Mouse (Mus musculus): ENCODE results near the gene Stxbp4. TPM values are rescaled to one million over a fixed set of nuclear protein-coding genes. Genes with fewer than 3 reads are reported as not detected.

Gene Stxbp4
- polyA plus RNA-seq, 1 experiment: 0.44 TPM

DNA sequence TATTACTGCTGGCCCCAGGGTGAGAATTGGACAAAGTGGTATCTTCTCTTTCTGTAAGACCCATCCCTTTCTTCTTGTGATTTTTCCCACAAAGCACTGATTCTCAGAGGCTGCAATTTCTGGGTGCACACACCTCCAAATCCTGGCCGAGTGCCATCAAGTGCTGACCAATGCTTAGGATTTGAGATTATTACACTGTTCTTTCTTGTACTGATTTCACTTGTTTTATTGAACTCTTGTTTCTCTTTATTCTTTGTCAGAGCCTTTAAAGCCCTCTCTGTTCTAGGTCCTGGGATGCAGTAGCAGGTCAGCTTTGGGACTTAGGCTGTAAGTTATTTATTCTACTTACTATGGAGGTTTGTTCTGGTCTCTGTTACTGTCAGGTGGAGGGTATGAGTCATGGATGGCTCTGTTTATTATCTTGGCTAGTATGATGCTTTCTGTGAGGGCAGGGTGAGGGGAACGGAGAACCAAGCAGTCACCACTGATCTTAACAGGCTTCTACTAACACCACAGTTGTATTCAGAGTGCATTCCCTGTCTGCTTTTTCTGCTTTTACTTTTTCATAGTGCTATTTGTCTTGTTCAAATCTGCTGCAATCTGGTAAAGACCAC, 67.1 kb downstream of the Stxbp4 start:
- H3K27me3 ChIP-seq (ENCODE audit: control insufficient read depth, insufficient read depth, low read length): no peaks in the 10 kb centered on the region
- WGBS: 62% methylated on average over 2 of the region's 2 CpGs
- H3K4me3 ChIP-seq (ENCODE audit: low read depth, low read length): no peak overlapping the region
- H3K27ac ChIP-seq (ENCODE audit: insufficient read depth, low read depth, low read length): no peak overlapping the region
- TF ChIP-seq CTCF (IDR thresholded peaks at IDR 0.05; ENCODE audit: extremely low read depth, insufficient read length, insufficient replicate concordance, low read depth, low read length) (no peak), POLR2A (IDR thresholded peaks at IDR 0.05; ENCODE audit: low read depth, low read length) (no peak)
- H3K36me3 ChIP-seq (ENCODE audit: control insufficient read depth, insufficient read depth, low read length): no peaks in the 10 kb centered on the region
- peaks cover 3% of the 10 kb centered on the region for H3K4me1 ChIP-seq (ENCODE audit: control insufficient read depth, insufficient read depth, insufficient read length, low read length)

DNA sequence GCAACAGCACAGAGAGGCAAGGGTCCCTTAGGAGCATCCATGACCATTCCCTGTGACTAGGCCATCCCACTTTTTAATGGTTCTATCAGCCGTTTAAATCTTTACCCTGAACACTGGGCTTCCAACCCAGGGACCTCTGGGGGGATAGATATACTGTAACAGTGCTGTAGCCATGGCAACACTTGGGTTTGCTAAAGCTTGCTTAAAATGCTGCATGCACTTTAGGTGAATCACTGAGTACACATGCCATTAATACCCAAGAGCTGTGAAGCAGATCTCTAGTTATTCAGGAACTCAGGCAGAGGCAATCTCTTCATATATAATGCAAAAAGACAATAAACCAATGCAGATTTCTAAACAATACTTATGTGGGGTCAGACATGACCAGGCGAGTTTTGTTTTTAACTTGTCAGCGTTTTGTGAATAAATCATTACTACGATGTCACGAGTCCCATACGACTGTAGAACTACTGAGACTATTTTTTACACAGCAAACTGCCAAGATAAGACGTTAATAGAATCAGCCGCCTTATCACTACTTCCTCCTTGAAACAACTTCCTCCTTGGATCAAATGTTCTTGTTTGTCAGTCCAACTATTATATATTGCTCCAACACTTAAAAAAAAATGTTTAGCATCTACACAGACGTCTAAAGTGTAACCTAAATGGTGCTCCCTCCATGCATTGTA, 79.4 kb downstream of the Stxbp4 start:
- 12% methylated on average over 9 of the region's 9 CpGs for WGBS
- no peaks in the 10 kb centered on the region for H3K27me3 ChIP-seq (ENCODE audit: control insufficient read depth, insufficient read depth, low read length)
- no peaks in the 10 kb centered on the region for H3K36me3 ChIP-seq (ENCODE audit: control insufficient read depth, insufficient read depth, low read length)
- H3K4me1 ChIP-seq (ENCODE audit: control insufficient read depth, insufficient read depth, insufficient read length, low read length): peaks cover 2% of the 10 kb centered on the region; the same call in 1 of the 2 replicates
- no peak overlapping the region for H3K4me3 ChIP-seq (ENCODE audit: low read depth, low read length)
- TF ChIP-seq POLR2A (IDR thresholded peaks at IDR 0.05; ENCODE audit: low read depth, low read length): no peak
- TF ChIP-seq CTCF (IDR thresholded peaks at IDR 0.05; ENCODE audit: extremely low read depth, insufficient read length, insufficient replicate concordance, low read depth, low read length): no peak
- no peak overlapping the region for H3K27ac ChIP-seq (ENCODE audit: insufficient read depth, low read depth, low read length)

DNA sequence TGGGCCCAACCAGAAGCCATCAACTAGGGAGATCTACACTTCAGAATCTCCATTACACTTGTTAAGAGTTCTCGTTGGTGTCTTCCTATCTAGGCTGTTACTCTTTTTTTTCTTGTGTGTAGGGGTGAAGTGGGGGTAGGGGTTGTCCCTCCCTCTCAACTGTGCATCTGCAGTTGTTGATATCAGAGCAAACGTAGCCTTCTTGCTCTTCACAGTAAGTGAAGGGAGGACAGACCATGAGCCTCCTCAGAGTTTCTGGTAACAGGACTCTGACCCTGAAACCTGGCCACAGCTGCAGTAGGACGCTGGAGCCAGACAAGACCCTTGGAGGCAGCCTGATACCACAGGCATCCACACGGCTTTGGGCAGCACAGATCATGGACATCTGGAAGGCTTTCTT, 81.4 kb downstream of the Stxbp4 start:
- TF ChIP-seq CTCF (IDR thresholded peaks at IDR 0.05; ENCODE audit: extremely low read depth, insufficient read length, insufficient replicate concordance, low read depth, low read length): no peak
- TF ChIP-seq POLR2A (IDR thresholded peaks at IDR 0.05; ENCODE audit: low read depth, low read length): no peak
- WGBS: 80% methylated on average over 4 of the region's 4 CpGs

DNA sequence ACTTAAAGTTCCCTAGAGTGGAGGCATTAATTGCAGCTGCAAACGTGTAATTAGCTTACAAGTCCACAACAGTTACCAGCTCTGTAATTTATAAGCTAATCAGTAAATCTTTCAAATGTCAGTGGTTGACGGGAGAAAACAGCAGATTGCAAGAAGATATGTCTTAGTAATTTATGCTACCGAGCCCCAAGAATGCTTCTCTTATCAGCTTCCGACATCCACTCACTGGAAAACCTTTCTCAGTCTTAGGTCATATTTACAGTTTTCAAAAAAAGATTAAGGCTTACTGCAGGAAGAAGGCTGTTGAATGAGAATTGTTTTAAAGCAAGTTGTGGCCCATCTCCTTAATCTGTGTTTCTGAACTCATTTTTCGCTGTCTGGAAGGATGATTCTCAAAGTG, 83.9 kb downstream of the Stxbp4 start:
- H3K27me3 ChIP-seq (ENCODE audit: control insufficient read depth, insufficient read depth, low read length): no peaks in the 10 kb centered on the region
- H3K36me3 ChIP-seq (ENCODE audit: control insufficient read depth, insufficient read depth, low read length): no peaks in the 10 kb centered on the region
- WGBS: 64% methylated on average over 5 of the region's 5 CpGs
- no peak for TF ChIP-seq POLR2A (IDR thresholded peaks at IDR 0.05; ENCODE audit: low read depth, low read length)
- no peak for TF ChIP-seq CTCF (IDR thresholded peaks at IDR 0.05; ENCODE audit: extremely low read depth, insufficient read length, insufficient replicate concordance, low read depth, low read length)
- peaks cover 2% of the 10 kb centered on the region; the same call in 1 of the 2 replicates for H3K4me1 ChIP-seq (ENCODE audit: control insufficient read depth, insufficient read depth, insufficient read length, low read length)
- no peak overlapping the region for H3K4me3 ChIP-seq (ENCODE audit: low read depth, low read length)
- no peak overlapping the region for H3K27ac ChIP-seq (ENCODE audit: insufficient read depth, low read depth, low read length)

More for the DNA sequence above, 81.4 kb downstream of the Stxbp4 start:
- Histone ChIP-seq H3K27me3 (ENCODE audit: control insufficient read depth, insufficient read depth, low read length) (no peaks in the 10 kb centered on the region), H3K27ac (ENCODE audit: insufficient read depth, low read depth, low read length) (no peak overlapping the region), H3K4me3 (ENCODE audit: low read depth, low read length) (no peak overlapping the region), H3K4me1 (ENCODE audit: control insufficient read depth, insufficient read depth, insufficient read length, low read length) (peaks cover 2% of the 10 kb centered on the region; the same call in 1 of the 2 replicates), H3K36me3 (ENCODE audit: control insufficient read depth, insufficient read depth, low read length) (no peaks in the 10 kb centered on the region)

DNA sequence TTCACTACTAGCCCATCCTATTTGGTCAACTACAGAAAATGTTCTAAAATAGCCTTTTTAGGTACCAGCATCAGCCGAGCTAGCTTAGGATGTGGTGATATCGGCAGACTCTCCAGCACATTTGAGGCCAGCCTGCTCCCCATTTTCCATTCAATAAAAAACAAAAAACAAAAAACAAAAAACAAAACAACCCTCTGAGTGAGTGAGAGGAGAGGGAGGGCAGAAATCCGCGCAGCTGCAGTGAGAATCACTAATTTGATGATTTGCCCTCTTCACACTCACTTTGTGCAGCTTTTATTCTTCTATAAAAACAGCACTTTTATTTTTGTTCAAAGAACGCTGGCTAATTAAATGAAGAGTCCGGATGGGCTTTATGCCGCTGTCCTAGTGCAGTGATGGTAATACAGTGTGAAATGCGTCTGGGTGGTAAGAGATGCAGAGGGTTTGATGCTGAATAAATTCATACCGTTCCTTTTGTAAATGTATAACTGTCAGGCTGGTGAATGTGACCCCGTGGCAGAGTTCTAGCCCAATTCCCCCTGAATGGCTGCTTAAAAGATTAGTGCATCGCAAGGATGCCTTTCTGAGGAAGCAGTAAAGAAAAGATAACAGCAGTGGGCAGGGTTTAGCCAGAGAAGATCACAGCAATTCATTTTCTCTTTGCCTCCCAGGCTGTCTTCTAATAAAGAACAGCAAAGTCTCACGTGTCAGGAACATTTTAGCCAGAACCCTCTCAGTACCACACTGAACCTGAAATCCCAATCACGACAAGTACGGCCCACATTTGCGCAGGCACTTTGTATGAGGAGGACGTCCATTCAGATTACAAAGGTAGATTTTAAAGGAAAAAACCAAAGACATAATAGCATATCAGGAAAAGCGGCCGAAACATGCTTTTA, 85.3 kb downstream of the Stxbp4 start:
- Histone ChIP-seq H3K27ac (ENCODE audit: insufficient read depth, low read depth, low read length) (no peak overlapping the region), H3K4me3 (ENCODE audit: low read depth, low read length) (no peak overlapping the region), H3K4me1 (ENCODE audit: control insufficient read depth, insufficient read depth, insufficient read length, low read length) (no peaks in the 10 kb centered on the region), H3K27me3 (ENCODE audit: control insufficient read depth, insufficient read depth, low read length) (no peaks in the 10 kb centered on the region), H3K36me3 (ENCODE audit: control insufficient read depth, insufficient read depth, low read length) (no peaks in the 10 kb centered on the region)
- WGBS: 84% methylated on average over 18 of the region's 18 CpGs
- no peak for TF ChIP-seq CTCF (IDR thresholded peaks at IDR 0.05; ENCODE audit: extremely low read depth, insufficient read length, insufficient replicate concordance, low read depth, low read length)
- TF ChIP-seq POLR2A (IDR thresholded peaks at IDR 0.05; ENCODE audit: low read depth, low read length): no peak

DNA sequence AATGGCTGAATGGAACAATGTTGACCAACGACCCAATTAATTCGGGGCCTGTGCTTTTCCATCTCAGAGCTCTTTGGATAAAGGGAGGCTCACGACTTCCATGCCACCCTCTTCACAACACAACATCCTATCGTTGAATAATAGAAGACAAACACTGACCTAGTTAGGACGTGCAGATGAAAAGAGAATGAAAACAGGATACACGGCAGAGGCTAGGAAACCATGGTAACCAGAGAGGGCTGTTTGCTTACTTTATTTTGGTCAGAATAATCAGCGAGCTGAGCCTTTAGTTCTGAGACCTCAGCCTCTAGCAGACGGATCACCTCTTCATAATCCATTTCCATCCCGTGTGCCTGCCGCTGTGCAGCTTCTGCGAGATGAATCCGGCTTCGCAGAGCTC, 89.3 kb downstream of the Stxbp4 start:
- WGBS: 68% methylated on average over 13 of the region's 13 CpGs

More for the DNA sequence above, 89.3 kb downstream of the Stxbp4 start:
- Histone ChIP-seq H3K36me3 (ENCODE audit: control insufficient read depth, insufficient read depth, low read length) (0 out of 2 replicates have a peak, but pooled peaks cover 1% of the 10 kb centered on the region), H3K4me1 (ENCODE audit: control insufficient read depth, insufficient read depth, insufficient read length, low read length) (no peaks in the 10 kb centered on the region), H3K27ac (ENCODE audit: insufficient read depth, low read depth, low read length) (no peak overlapping the region), H3K27me3 (ENCODE audit: control insufficient read depth, insufficient read depth, low read length) (no peaks in the 10 kb centered on the region), H3K4me3 (ENCODE audit: low read depth, low read length) (no peak overlapping the region)
- TF ChIP-seq POLR2A (IDR thresholded peaks at IDR 0.05; ENCODE audit: low read depth, low read length) (no peak), CTCF (IDR thresholded peaks at IDR 0.05; ENCODE audit: extremely low read depth, insufficient read length, insufficient replicate concordance, low read depth, low read length) (no peak)

Measured in small intestine, adult 2 months (tissue).